Mouse (Mus musculus) C2C12 (cell line): Measurements from ENCODE around the gene B4gat1. TPM values are rescaled to one million over a fixed set of nuclear protein-coding genes. Genes with fewer than 3 reads are reported as not detected.

Source experiments
- H3K27me3 ChIP-seq: one replicate; pipeline ENCODE4 v1.6.1; 2011; ENCODE audit not compliant: control insufficient read depth, insufficient read depth, insufficient read length
- H3K36me3 ChIP-seq: one replicate; pipeline ENCODE4 v1.6.1; 2011; ENCODE audit not compliant: control insufficient read depth, insufficient read depth
- H3K4me3 ChIP-seq: one replicate; pipeline ENCODE4 v1.5.1; 2011; ENCODE audit warnings: mild to moderate bottlenecking, control low read depth; ENCODE audit not compliant: poor library complexity, insufficient read depth, severe bottlenecking
- H3K79me2 ChIP-seq: one replicate; pipeline ENCODE4 v1.6.1; 2011; ENCODE audit not compliant: control insufficient read depth, insufficient read depth
- H3K79me3 ChIP-seq: one replicate; pipeline ENCODE4 v1.6.1; 2011; ENCODE audit warnings: low read depth, control low read depth
- H3ac ChIP-seq: one replicate; pipeline ENCODE3; 2011; ENCODE audit warnings: low read depth; ENCODE audit not compliant: control insufficient read depth, insufficient read length
- CEBPB ChIP-seq: IDR thresholded peaks from one replicate; pipeline ENCODE4 v1.6.1; 2011; ENCODE audit warnings: low read depth, mild to moderate bottlenecking, control low read depth, moderate library complexity
- CTCF ChIP-seq: IDR thresholded peaks from one replicate; pipeline ENCODE4 v1.5.1; 2011; ENCODE audit not compliant: control insufficient read depth, insufficient read depth, insufficient read length
- FOSL1 ChIP-seq: IDR thresholded peaks from one replicate; pipeline ENCODE4 v1.8.0; 2011; ENCODE audit warnings: mild to moderate bottlenecking, low read length; ENCODE audit not compliant: poor library complexity, insufficient read depth, severe bottlenecking
- MAX ChIP-seq: IDR thresholded peaks from one replicate; pipeline ENCODE4 v1.6.1; 2011; ENCODE audit warnings: mild to moderate bottlenecking, control low read depth
- MYOD1 ChIP-seq: IDR thresholded peaks from one replicate; pipeline ENCODE4 v1.6.1; 2011; ENCODE audit warnings: low read depth; ENCODE audit not compliant: control insufficient read depth, insufficient read length
- MYOG ChIP-seq: IDR thresholded peaks from one replicate; pipeline ENCODE4 v1.6.1; 2011; ENCODE audit not compliant: control insufficient read depth, insufficient read length; ENCODE audit errors: extremely low read depth
- USF1 ChIP-seq: IDR thresholded peaks from one replicate; pipeline ENCODE4 v1.6.1; 2011; ENCODE audit warnings: low read depth, mild to moderate bottlenecking, control low read depth, moderate library complexity
- polyA plus RNA-seq: library from polyadenylated mRNA; unstranded; fragments of >200 nt; fragmentation: generic; extraction: Trizol; gene quantifications from one replicate; pipeline ENCODE4 v1.2.1, GENCODE M21; 2012; ENCODE audit warnings: missing spikeins

The B4gat1 gene
- polyA plus RNA-seq, 1 experiment: 28.1 TPM

GRCm38 (mm10) chr19:5067040-5067799 lies 28.6 kb downstream of the B4gat1 start:
- H3K4me3 ChIP-seq: no peak overlapping the region
- H3K79me2 ChIP-seq: no peaks in the 10 kb centered on the region
- H3K79me3 ChIP-seq: no peaks in the 10 kb centered on the region
- TF ChIP-seq FOSL1 (no peak), MAX (no peak), MYOD1 (no peak), MYOG (no peak), CEBPB (no peak), CTCF (no peak), USF1 (no peak)
- no peaks in the 10 kb centered on the region for H3K36me3 ChIP-seq
- H3K27me3 ChIP-seq: no peaks in the 10 kb centered on the region
- no peak overlapping the region for H3ac ChIP-seq

DNA sequence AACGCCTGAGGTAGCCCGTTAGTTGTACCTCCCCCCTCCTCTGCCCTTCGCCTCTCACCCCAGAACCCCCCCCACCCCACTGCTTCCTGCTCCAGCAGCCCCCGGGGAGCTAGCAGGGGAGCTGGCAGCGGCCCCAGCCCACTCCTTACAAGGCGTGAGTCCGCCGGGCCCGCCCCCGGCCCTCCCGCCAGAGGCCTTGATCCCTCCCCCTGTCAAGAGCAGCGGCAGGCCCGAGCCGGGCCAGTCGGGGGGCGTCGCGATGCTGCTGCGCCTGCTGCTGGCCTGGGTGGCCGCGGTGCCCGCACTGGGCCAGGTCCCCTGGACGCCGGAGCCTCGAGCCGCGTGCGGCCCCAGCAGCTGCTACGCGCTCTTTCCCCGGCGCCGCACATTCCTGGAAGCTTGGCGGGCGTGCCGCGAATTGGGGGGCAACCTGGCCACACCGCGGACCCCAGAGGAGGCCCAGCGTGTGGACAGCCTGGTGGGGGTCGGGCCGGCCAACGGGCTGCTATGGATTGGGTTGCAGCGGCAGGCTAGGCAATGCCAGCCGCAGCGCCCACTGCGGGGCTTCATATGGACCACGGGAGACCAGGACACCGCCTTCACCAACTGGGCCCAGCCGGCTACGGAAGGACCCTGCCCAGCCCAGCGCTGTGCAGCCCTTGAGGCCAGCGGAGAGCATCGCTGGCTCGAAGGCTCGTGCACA lies 29.4 kb downstream of the B4gat1 start, which contains the start of gene Cd248:
Cd248 (plus strand) TSS at position 212 of the 703 bp plus-strand sequence.
- Histone ChIP-seq H3K79me2 (no peaks in the 10 kb centered on the region), H3K79me3 (no peaks in the 10 kb centered on the region), H3K36me3 (no peaks in the 10 kb centered on the region), H3ac (peak within 1 kb of the TSS; percentile 47), H3K27me3 (no peaks in the 10 kb centered on the region), H3K4me3 (no peak within 1 kb of the TSS)
- TF ChIP-seq MYOD1 (no peak), USF1 (no peak), FOSL1 (no peak), MAX (no peak), MYOG (no peak), CTCF (no peak), CEBPB (no peak)

GRCm38 (mm10) chr19:5068570-5069234 lies 30.1 kb downstream of the B4gat1 start:
- TF ChIP-seq FOSL1 (no peak), MAX (no peak), MYOD1 (no peak), MYOG (no peak), CEBPB (no peak), USF1 (no peak), CTCF (no peak)
- H3ac ChIP-seq: no peak overlapping the region
- no peaks in the 10 kb centered on the region for H3K27me3 ChIP-seq
- H3K79me3 ChIP-seq: no peaks in the 10 kb centered on the region
- no peaks in the 10 kb centered on the region for H3K36me3 ChIP-seq
- no peak overlapping the region for H3K4me3 ChIP-seq
- H3K79me2 ChIP-seq: no peaks in the 10 kb centered on the region

GRCm38 (mm10) chr19:5069486-5069885 lies 30.9 kb downstream of the B4gat1 start:
- no peak overlapping the region for H3K4me3 ChIP-seq
- TF ChIP-seq CTCF (no peak), CEBPB (no peak), FOSL1 (no peak), MAX (no peak), MYOG (no peak), USF1 (no peak), MYOD1 (no peak)

DNA sequence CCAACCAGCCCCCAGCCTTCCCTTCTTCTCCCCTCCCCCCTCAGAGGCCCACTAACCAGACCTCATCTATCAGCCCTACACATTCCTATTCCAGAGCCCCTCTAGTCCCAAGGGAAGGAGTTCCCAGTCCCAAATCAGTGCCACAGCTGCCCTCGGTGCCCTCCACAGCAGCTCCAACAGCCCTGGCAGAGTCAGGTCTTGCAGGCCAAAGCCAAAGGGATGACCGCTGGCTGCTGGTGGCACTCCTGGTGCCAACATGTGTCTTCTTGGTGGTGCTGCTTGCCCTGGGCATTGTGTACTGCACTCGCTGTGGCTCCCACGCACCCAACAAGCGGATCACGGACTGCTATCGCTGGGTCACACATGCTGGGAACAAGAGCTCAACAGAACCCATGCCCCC lies 31.4 kb downstream of the B4gat1 start:
- H3K27me3 ChIP-seq: no peaks in the 10 kb centered on the region

More at GRCm38 (mm10) chr19:5069486-5069885, 30.9 kb downstream of the B4gat1 start:
- Histone ChIP-seq H3K79me3 (no peaks in the 10 kb centered on the region), H3K79me2 (no peaks in the 10 kb centered on the region), H3K27me3 (no peaks in the 10 kb centered on the region), H3K36me3 (no peaks in the 10 kb centered on the region), H3ac (no peak overlapping the region)

More for the DNA sequence above, 31.4 kb downstream of the B4gat1 start:
- Histone ChIP-seq H3K4me3 (no peak overlapping the region), H3ac (no peak overlapping the region), H3K79me2 (no peaks in the 10 kb centered on the region), H3K36me3 (no peaks in the 10 kb centered on the region), H3K79me3 (no peaks in the 10 kb centered on the region)
- no peak for TF ChIP-seq MYOD1
- no peak for TF ChIP-seq MAX
- TF ChIP-seq CTCF: no peak
- no peak for TF ChIP-seq USF1
- TF ChIP-seq FOSL1: no peak
- TF ChIP-seq CEBPB: no peak
- no peak for TF ChIP-seq MYOG
